Mouse (Mus musculus) ES-E14 (cell line): ENCODE measurements at regions not wholly inside any gene's neighbourhood (a gene's known extent, or its start where the extent isn't known, plus 50 kb on each side); places are given as distances from the start of the nearest gene placed in this dataset.

Source experiments
- CHD2 ChIP-seq: IDR thresholded peaks from 2 replicates; pipeline ENCODE4 v1.6.1; 2014; ENCODE audit warnings: mild to moderate bottlenecking, low read depth, low read length, inconsistent platforms
- HCFC1 ChIP-seq: IDR thresholded peaks from 2 replicates; pipeline ENCODE4 v1.6.1; 2012; ENCODE audit warnings: low read length, inconsistent platforms, borderline replicate concordance; ENCODE audit not compliant: insufficient read depth
- MAFK ChIP-seq: IDR thresholded peaks from 2 replicates; pipeline ENCODE4 v1.6.1; 2014; ENCODE audit warnings: mild to moderate bottlenecking, low read depth, low read length, inconsistent platforms; ENCODE audit not compliant: insufficient read depth
- ZC3H11A ChIP-seq: IDR thresholded peaks from 2 replicates; pipeline ENCODE4 v1.6.1; 2012; ENCODE audit warnings: low read depth, mild to moderate bottlenecking, inconsistent platforms, low read length, borderline replicate concordance
- ZNF384 ChIP-seq: IDR thresholded peaks from 2 replicates; pipeline ENCODE4 v1.6.1; 2012; ENCODE audit warnings: low read depth, low read length, inconsistent platforms

DNA sequence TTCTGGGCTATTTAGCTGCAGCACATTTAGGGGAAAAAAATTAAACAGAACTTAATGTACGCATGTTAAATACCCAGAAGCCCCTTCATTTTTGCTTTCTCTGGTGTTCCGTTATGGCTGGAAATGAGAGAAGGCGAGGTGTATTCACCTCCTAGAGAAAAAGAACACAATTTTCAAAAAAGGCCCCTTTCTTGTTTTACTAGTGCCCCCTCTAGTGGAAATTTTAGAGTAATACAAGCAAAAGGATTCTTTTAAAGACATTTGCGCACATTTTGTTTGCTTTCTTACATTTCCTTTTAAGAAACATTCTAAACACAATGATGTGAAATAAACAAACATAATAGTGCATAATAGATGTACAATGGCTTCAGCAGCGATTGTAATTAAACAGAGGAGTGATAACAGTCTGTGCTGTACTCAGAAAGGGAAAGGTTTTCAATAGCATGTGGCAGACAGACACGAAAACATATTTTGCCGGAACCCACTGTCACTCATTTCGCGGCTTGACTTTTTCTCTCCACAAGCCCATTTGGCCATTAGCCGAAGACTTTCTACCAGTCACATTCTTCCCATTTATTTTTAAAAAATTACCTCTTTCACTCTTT is 126.0 kb upstream of the Tfap2d start:
- TF ChIP-seq CHD2 (no peak), MAFK (no peak), ZC3H11A (no peak), HCFC1 (no peak), ZNF384 (no peak)
